Mouse (Mus musculus): ENCODE results near the gene Tctex1d4. TPM values are rescaled to one million over a fixed set of nuclear protein-coding genes. Genes with fewer than 3 reads are reported as not detected.
A peak's percentile ranks its signal among the peaks of the same experiment; 100 is the strongest.

Gene Tctex1d4
- polyA plus RNA-seq, 1 experiment = 12.1 TPM

DNA sequence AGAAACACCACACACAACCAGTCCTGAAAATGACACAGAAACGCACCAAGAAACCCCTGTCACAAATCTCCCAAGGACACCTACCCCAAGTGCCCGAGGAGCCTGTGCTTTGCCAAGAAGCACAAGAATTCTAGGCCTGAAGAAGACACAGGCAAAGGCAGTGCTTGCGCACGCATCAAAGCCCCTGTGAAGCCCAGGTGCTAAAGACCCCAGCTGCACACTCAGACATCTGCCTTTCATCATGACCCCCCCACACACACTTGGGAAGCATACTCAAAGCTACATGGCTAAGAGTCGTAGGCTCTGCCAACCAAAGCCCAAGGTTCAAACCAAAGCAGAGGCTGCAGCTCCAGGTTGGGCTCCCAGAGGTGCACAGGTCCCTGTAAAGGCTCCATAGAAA is 11.0 kb upstream of the Tctex1d4 start:
- Histone ChIP-seq H3K4me3 (replicated peaks) (no peak overlapping the region), H3K27me3 (replicated peaks) (peaks cover 8% of the 10 kb centered on the region), H3K9me3 (no peaks in the 10 kb centered on the region), H3K4me1 (peaks cover 26% of the 10 kb centered on the region), H3K36me3 (replicated peaks; ENCODE audit: low read length) (peaks cover 16% of the 10 kb centered on the region)
- TF ChIP-seq FLI1 (IDR thresholded peaks at IDR 0.05; ENCODE audit: low read length) = no peak
- no peak for TF ChIP-seq GATA1 (IDR thresholded peaks at IDR 0.05; ENCODE audit: borderline replicate concordance, low read length)

- Histone ChIP-seq H3K27me3 (replicated peaks) (no peaks in the 10 kb centered on the region), H3K9me3 (no peaks in the 10 kb centered on the region), H3K4me3 (replicated peaks) (no peak overlapping the region), H3K36me3 (replicated peaks; ENCODE audit: low read length) (peaks cover 21% of the 10 kb centered on the region), H3K4me1 (peaks cover 43% of the 10 kb centered on the region)
- TF ChIP-seq FLI1 (IDR thresholded peaks at IDR 0.05; ENCODE audit: low read length) = no peak
- no peak for TF ChIP-seq GATA1 (IDR thresholded peaks at IDR 0.05; ENCODE audit: borderline replicate concordance, low read length)
Observed at GRCm38 (mm10) chr4:117117931-117118330, 8.7 kb upstream of the Tctex1d4 start.

DNA sequence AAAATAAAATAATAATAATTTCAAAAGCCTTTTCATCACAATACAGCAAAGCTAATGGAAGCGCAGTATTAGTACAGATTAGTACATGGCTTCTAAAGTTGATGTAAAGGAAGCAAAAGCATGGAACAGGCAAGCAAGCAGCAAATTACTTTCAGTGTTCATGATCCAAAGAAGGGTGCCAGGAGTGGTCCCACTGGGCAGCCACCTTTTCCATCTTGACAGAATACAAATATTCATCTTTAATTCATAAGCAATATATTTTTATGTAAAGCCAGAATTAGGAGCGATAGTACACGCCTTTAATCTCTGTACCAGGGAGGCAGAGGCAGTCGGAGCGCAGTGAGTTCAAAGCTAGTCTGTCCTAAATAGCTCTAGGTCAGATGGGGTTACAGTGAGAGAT is 7.0 kb upstream of the Tctex1d4 start:
- no peak for TF ChIP-seq GATA1 (IDR thresholded peaks at IDR 0.05; ENCODE audit: borderline replicate concordance, low read length)
- TF ChIP-seq FLI1 (IDR thresholded peaks at IDR 0.05; ENCODE audit: low read length) = no peak
- H3K9me3 ChIP-seq = no peaks in the 10 kb centered on the region
- peaks cover 60% of the 10 kb centered on the region for H3K4me1 ChIP-seq
- peaks cover 21% of the 10 kb centered on the region for H3K36me3 ChIP-seq (replicated peaks; ENCODE audit: low read length)
- H3K27me3 ChIP-seq (replicated peaks) = no peaks in the 10 kb centered on the region
- peak overlapping the region; percentile 99 for H3K4me3 ChIP-seq (replicated peaks)

DNA sequence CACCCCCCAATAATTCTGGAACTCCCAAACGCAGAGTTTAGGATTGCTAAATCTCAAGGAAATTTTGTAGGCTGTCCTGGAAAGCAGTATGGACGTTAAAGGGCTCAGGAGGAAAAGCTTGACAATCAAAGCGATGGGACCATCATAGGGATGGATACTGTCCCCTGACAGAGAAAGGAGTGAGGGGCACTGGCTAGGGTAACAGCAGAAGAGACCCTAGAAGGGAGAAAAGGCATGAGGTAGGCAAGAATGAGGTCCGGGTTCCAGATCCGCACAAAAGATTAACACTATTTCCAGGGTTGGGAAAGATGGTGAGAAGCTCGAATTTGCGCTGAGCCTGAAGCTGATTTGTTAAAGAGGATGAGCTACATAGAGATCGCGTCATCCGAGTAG is 6.5 kb upstream of the Tctex1d4 start:
- H3K4me3 ChIP-seq (replicated peaks) = peak overlapping the region; percentile 99
- peaks cover 21% of the 10 kb centered on the region for H3K36me3 ChIP-seq (replicated peaks; ENCODE audit: low read length)
- TF ChIP-seq FLI1 (IDR thresholded peaks at IDR 0.05; ENCODE audit: low read length) (no peak), GATA1 (IDR thresholded peaks at IDR 0.05; ENCODE audit: borderline replicate concordance, low read length) (no peak)
- no peaks in the 10 kb centered on the region for H3K27me3 ChIP-seq (replicated peaks)
- no peaks in the 10 kb centered on the region for H3K9me3 ChIP-seq
- H3K4me1 ChIP-seq = peaks cover 64% of the 10 kb centered on the region

- Histone ChIP-seq H3K9me3 (no peaks in the 10 kb centered on the region), H3K36me3 (replicated peaks; ENCODE audit: low read length) (peaks cover 21% of the 10 kb centered on the region), H3K27me3 (replicated peaks) (no peaks in the 10 kb centered on the region), H3K4me1 (peaks cover 71% of the 10 kb centered on the region), H3K4me3 (replicated peaks) (peak overlapping the region; percentile 99)
- TF ChIP-seq FLI1 (IDR thresholded peaks at IDR 0.05; ENCODE audit: low read length) (peak; percentile 96), GATA1 (IDR thresholded peaks at IDR 0.05; ENCODE audit: borderline replicate concordance, low read length) (no peak)
Observed at GRCm38 (mm10) chr4:117120445-117121414, 5.9 kb upstream of the Tctex1d4 start.

DNA sequence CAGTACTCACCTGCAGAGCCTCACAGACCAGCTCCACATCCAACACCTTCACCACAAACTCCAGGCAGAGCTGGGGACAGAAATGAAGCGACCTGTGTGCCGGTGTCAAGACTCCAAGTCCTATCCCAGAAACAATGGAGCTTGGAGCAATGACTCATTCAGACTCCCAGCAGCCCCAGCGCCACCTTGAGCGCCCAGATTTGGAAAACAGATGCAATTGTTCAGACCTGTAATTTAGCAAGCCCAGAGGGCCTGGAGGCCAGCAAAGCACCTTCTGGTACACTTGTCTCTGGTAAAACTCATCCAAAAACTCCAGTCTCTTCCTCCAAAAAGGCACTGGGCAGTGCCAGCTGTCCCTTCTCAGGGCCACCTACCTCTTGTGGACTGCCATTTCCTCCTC is 4.4 kb upstream of the Tctex1d4 start:
- Histone ChIP-seq H3K4me1 (peaks cover 86% of the 10 kb centered on the region), H3K27me3 (replicated peaks) (no peaks in the 10 kb centered on the region), H3K4me3 (replicated peaks) (no peak overlapping the region), H3K9me3 (no peaks in the 10 kb centered on the region), H3K36me3 (replicated peaks; ENCODE audit: low read length) (peaks cover 28% of the 10 kb centered on the region)
- TF ChIP-seq GATA1 (IDR thresholded peaks at IDR 0.05; ENCODE audit: borderline replicate concordance, low read length) (no peak), FLI1 (IDR thresholded peaks at IDR 0.05; ENCODE audit: low read length) (no peak)

DNA sequence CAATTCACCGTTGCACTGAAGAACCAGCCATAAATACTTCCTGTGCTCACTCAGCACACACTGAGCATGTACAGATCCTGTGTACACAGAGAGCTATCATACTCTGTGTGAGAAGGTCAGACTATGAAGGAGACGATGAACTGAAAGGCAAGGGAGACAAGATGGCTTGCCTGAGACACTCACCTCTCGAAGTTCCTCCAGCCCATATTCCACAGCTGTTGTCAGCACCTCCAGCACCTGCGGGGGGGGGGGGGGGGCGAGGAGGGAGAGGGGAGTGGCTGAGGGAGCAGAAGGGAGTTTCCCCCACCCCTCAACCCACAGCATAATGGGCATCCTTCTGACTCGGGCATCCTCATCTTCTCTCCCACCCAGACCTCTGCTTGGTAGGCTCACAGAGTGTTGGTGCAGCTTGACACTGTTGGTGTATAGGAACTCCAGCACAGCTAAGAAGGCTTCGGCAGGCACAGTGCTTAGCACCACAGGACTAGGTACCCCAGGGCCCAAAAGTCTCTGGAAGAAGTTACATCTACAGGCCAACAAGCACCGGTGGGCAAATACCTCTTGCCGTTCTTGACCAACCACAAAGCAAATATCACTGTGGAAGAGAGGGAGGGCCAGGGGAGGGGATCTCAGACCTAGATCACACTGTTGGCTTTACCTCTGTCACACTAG is 2.9 kb upstream of the Tctex1d4 start:
- Histone ChIP-seq H3K4me1 (peaks cover 95% of the 10 kb centered on the region), H3K27me3 (replicated peaks) (no peaks in the 10 kb centered on the region), H3K4me3 (replicated peaks) (peak overlapping the region; percentile 91), H3K9me3 (no peaks in the 10 kb centered on the region), H3K36me3 (replicated peaks; ENCODE audit: low read length) (peaks cover 31% of the 10 kb centered on the region)
- TF ChIP-seq FLI1 (IDR thresholded peaks at IDR 0.05; ENCODE audit: low read length) = no peak
- no peak for TF ChIP-seq GATA1 (IDR thresholded peaks at IDR 0.05; ENCODE audit: borderline replicate concordance, low read length)

DNA sequence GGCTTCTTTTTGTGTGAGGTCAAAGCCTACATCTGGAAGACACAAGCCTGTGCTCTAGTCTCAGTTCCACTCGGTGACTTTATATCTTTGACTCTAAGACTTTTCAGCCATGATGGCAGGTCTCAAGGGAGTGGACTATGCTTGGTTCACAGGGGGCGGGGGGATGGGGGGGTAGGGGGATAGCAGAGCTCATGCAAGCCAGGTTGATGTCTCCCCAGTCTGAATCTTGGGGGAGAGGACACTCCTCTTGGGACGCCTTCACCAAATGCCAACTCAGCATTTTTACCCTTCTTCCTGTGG is 2.4 kb upstream of the Tctex1d4 start:
- H3K9me3 ChIP-seq = no peaks in the 10 kb centered on the region
- H3K36me3 ChIP-seq (replicated peaks; ENCODE audit: low read length) = peaks cover 31% of the 10 kb centered on the region
- peak overlapping the region; percentile 91 for H3K4me3 ChIP-seq (replicated peaks)
- H3K4me1 ChIP-seq = peaks cover 95% of the 10 kb centered on the region
- TF ChIP-seq GATA1 (IDR thresholded peaks at IDR 0.05; ENCODE audit: borderline replicate concordance, low read length) (no peak), FLI1 (IDR thresholded peaks at IDR 0.05; ENCODE audit: low read length) (no peak)
- no peaks in the 10 kb centered on the region for H3K27me3 ChIP-seq (replicated peaks)

- H3K4me3 ChIP-seq (replicated peaks) = peak overlapping the region; percentile 91
- TF ChIP-seq GATA1 (IDR thresholded peaks at IDR 0.05; ENCODE audit: borderline replicate concordance, low read length) (no peak), FLI1 (IDR thresholded peaks at IDR 0.05; ENCODE audit: low read length) (no peak)
- peaks cover 37% of the 10 kb centered on the region for H3K36me3 ChIP-seq (replicated peaks; ENCODE audit: low read length)
- peaks cover 92% of the 10 kb centered on the region for H3K4me1 ChIP-seq
- H3K9me3 ChIP-seq = no peaks in the 10 kb centered on the region
- H3K27me3 ChIP-seq (replicated peaks) = no peaks in the 10 kb centered on the region
Observed at GRCm38 (mm10) chr4:117124518-117125347, 1.9 kb upstream of the Tctex1d4 start.

All from megakaryocyte, embryonic 14.5 days (primary cell).